15 mouse cellular contexts compared by ENCODE assay signal in genomic region chr1:38449816-38450478, GRCm38 (mm10).
A peak's percentile ranks its signal among the peaks of the same experiment; 100 is the strongest.
DNase-seq lines count a peak whose midpoint lies in the region; ATAC-seq lines count a peak whose summit lies in the region.
"Had no signal": no experiment of that assay in that cellular context is flagged by ENCODE, and none has a peak within 500 bp of the region (broad histone marks: within the 10 kb centered on the region; RNA-seq: fewer than 3 reads in every experiment).

No protein-coding gene starts in this region.

- no peak for ATAC-seq in forebrain, embryonic 13.5 days
- no peak for ATAC-seq in forebrain, embryonic 11.5 days (replicated peaks; ENCODE audit: low FRiP score)
- ATAC-seq in hindbrain, embryonic 15.5 days (ENCODE audit: low FRiP score, low read depth) = no peak

- no peak for DNase-seq in forebrain, embryonic 11.5 days (ENCODE audit: low spot score)
- peak; percentile 11 to 47 for DNase-seq in left cerebral cortex, postnatal 14 days (ENCODE audit: low spot score in 2 of 2)
- no peak for DNase-seq in left cerebral cortex, postnatal 4 days
- DNase-seq in brain, adult 2 months (ENCODE audit: low read depth, low spot score) = peak; percentile 59
- DNase-seq in urinary bladder, postnatal 4 days (ENCODE audit: low spot score in 2 of 2) = no peak
- DNase-seq in cerebellum, postnatal 4 days (ENCODE audit: low spot score in 2 of 2) = no peak
- DNase-seq: liver; thymus, postnatal 25 days had no signal

- H3K4me2 ChIP-seq in forebrain, embryonic 13.5 days = no peak overlapping the region
- no peak overlapping the region for H3K4me2 ChIP-seq in forebrain, embryonic 11.5 days (ENCODE audit: low read depth, low read length, severe bottlenecking)
- no peak overlapping the region for H3K4me2 ChIP-seq in hindbrain, embryonic 15.5 days
- H3K4me2 ChIP-seq: embryonic facial prominence, embryonic 13.5 days; heart, embryonic 12.5 days; lung, embryonic 14.5 days had no signal

- no peak overlapping the region for H3K9ac ChIP-seq in forebrain, embryonic 13.5 days
- H3K9ac ChIP-seq in forebrain, embryonic 11.5 days (ENCODE audit: low read length) = no peak overlapping the region
- no peak overlapping the region for H3K9ac ChIP-seq in hindbrain, embryonic 15.5 days
- H3K9ac ChIP-seq: embryonic facial prominence, embryonic 13.5 days; heart, embryonic 12.5 days; lung, embryonic 14.5 days had no signal

- H3K36me3 ChIP-seq in forebrain, embryonic 13.5 days (ENCODE audit: poor library complexity, severe bottlenecking) = no peaks in the 10 kb centered on the region
- H3K36me3 ChIP-seq in forebrain, embryonic 11.5 days (ENCODE audit: control insufficient read depth, insufficient read depth, low read length) = no peaks in the 10 kb centered on the region
- no peaks in the 10 kb centered on the region for H3K36me3 ChIP-seq in hindbrain, embryonic 15.5 days
- H3K36me3 ChIP-seq: embryonic facial prominence, embryonic 13.5 days; heart, embryonic 12.5 days had no signal

- no peaks in the 10 kb centered on the region for H3K27me3 ChIP-seq in forebrain, embryonic 13.5 days
- H3K27me3 ChIP-seq in forebrain, embryonic 11.5 days (ENCODE audit: control insufficient read depth, insufficient read depth, low read length) = no peaks in the 10 kb centered on the region
- H3K27me3 ChIP-seq in hindbrain, embryonic 15.5 days = no peaks in the 10 kb centered on the region
- H3K27me3 ChIP-seq: CH12.LX; embryonic facial prominence, embryonic 13.5 days; heart, embryonic 12.5 days had no signal

- H3K27ac ChIP-seq in forebrain, embryonic 13.5 days = peak overlapping the region; percentile 53
- H3K27ac ChIP-seq in forebrain, embryonic 11.5 days (ENCODE audit: low read depth, low read length) = no peak overlapping the region
- peak overlapping the region; percentile 75 for H3K27ac ChIP-seq in hindbrain, embryonic 15.5 days (replicated peaks)
- H3K27ac ChIP-seq: macrophage had no signal

- H3K4me1 ChIP-seq in forebrain, embryonic 13.5 days = peaks cover 40% of the 10 kb centered on the region
- H3K4me1 ChIP-seq in forebrain, embryonic 11.5 days (replicated peaks; ENCODE audit: control insufficient read depth, insufficient read depth, low read length) = no peaks in the 10 kb centered on the region; the same call in 1 of the 2 replicates
- peaks cover 42% of the 10 kb centered on the region for H3K4me1 ChIP-seq in hindbrain, embryonic 15.5 days (replicated peaks)

- WGBS in forebrain, embryonic 13.5 days = 69% methylated on average over 7 of the region's 7 CpGs
- WGBS in forebrain, embryonic 11.5 days = 75% methylated on average over 7 of the region's 7 CpGs
- 75% methylated on average over 7 of the region's 7 CpGs for WGBS in hindbrain, embryonic 15.5 days

- H3K4me3 ChIP-seq in forebrain, embryonic 13.5 days = no peak overlapping the region
- H3K4me3 ChIP-seq in forebrain, embryonic 11.5 days (ENCODE audit: low read depth, low read length) = no peak overlapping the region
- no peak overlapping the region for H3K4me3 ChIP-seq in hindbrain, embryonic 15.5 days
- H3K4me3 ChIP-seq: embryonic facial prominence, embryonic 13.5 days; heart, embryonic 12.5 days had no signal

- intact Hi-C loops in left cerebral cortex, postnatal 14 days (cut with DNase I) = no loop called here
- intact Hi-C loops in left cerebral cortex, postnatal 4 days (cut with DNase I) = no loop called here

- no peaks in the 10 kb centered on the region for H3K9me3 ChIP-seq in forebrain, embryonic 13.5 days (replicated peaks)
- no peaks in the 10 kb centered on the region for H3K9me3 ChIP-seq in forebrain, embryonic 11.5 days (ENCODE audit: control insufficient read depth, low read length)
- no peaks in the 10 kb centered on the region for H3K9me3 ChIP-seq in hindbrain, embryonic 15.5 days
- H3K9me3 ChIP-seq: embryonic facial prominence, embryonic 13.5 days; heart, embryonic 12.5 days had no signal

Comparison
In these comparisons a context has a peak if more than half of its experiments do, and no peak if none do; other contexts are left out.
1. DNase-seq: peak in left cerebral cortex, postnatal 14 days (2 of 2) and brain, adult 2 months (single experiment); none in forebrain, embryonic 11.5 days (single experiment), left cerebral cortex, postnatal 4 days (single experiment), urinary bladder, postnatal 4 days (0 of 2) and cerebellum, postnatal 4 days (0 of 2).